Mouse (Mus musculus): ENCODE results near the gene Celf2. TPM values are rescaled to one million over a fixed set of nuclear protein-coding genes. Genes with fewer than 3 reads are reported as not detected.
A peak's percentile ranks its signal among the peaks of the same experiment; 100 is the strongest.
"Not testable (repeated sequence)": the region's sequence is repeated elsewhere in the genome, so short reads cannot be mapped to it uniquely, and the experiment has no call there.

Celf2 gene
- total RNA-seq, 4 experiments from 2014 or later, result 407 to 514 (median 457) TPM

- DNase-seq (ENCODE audit: low spot score in 2 of 2), result no peak
Observed at GRCm38 (mm10) chr2:6618450-6618849, 890.9 kb downstream of the Celf2 start.

- DNase-seq (ENCODE audit: low spot score in 2 of 2), result no peak
Observed at GRCm38 (mm10) chr2:6604347-6604746, 905.0 kb downstream of the Celf2 start.

GRCm38 (mm10) chr2:6603880-6604279 lies 905.5 kb downstream of the Celf2 start:
- no peak for DNase-seq (ENCODE audit: low spot score in 2 of 2)

GRCm38 (mm10) chr2:6602163-6602562 lies 907.2 kb downstream of the Celf2 start:
- DNase-seq (ENCODE audit: low spot score in 2 of 2), result no peak

GRCm38 (mm10) chr2:6598879-6599167 lies 910.5 kb downstream of the Celf2 start:
- no peak for DNase-seq (ENCODE audit: low spot score in 2 of 2)

GRCm38 (mm10) chr2:6598124-6598878 lies 911.1 kb downstream of the Celf2 start:
- DNase-seq (ENCODE audit: low spot score in 2 of 2), result no peak

GRCm38 (mm10) chr2:6594736-6595135 lies 914.6 kb downstream of the Celf2 start:
- peak; percentile 55 to 67 for DNase-seq (ENCODE audit: low spot score in 2 of 2)

GRCm38 (mm10) chr2:6594160-6594559 lies 915.2 kb downstream of the Celf2 start:
- DNase-seq (ENCODE audit: low spot score in 2 of 2), result no peak

- no peak for DNase-seq (ENCODE audit: low spot score in 2 of 2)
Observed at GRCm38 (mm10) chr2:6593739-6594138, 915.6 kb downstream of the Celf2 start.

- no peak for DNase-seq (ENCODE audit: low spot score in 2 of 2)
Observed at GRCm38 (mm10) chr2:6586122-6586681, 923.2 kb downstream of the Celf2 start.

- DNase-seq (ENCODE audit: low spot score in 2 of 2), result no peak
Observed at GRCm38 (mm10) chr2:6585069-6585754, 924.2 kb downstream of the Celf2 start.

GRCm38 (mm10) chr2:6582711-6583110 lies 926.7 kb downstream of the Celf2 start:
- no peak for DNase-seq (ENCODE audit: low spot score in 2 of 2)

- no peak for DNase-seq (ENCODE audit: low spot score in 2 of 2)
Observed at GRCm38 (mm10) chr2:6580066-6580465, 929.3 kb downstream of the Celf2 start.

- DNase-seq (ENCODE audit: low spot score in 2 of 2), result not testable (repeated sequence)
Observed at GRCm38 (mm10) chr2:6575316-6575715, 934.0 kb downstream of the Celf2 start.

GRCm38 (mm10) chr2:6573640-6574039 lies 935.7 kb downstream of the Celf2 start:
- no peak for DNase-seq (ENCODE audit: low spot score in 2 of 2)

GRCm38 (mm10) chr2:6572976-6573375 lies 936.4 kb downstream of the Celf2 start:
- no peak for DNase-seq (ENCODE audit: low spot score in 2 of 2)

- no peak for DNase-seq (ENCODE audit: low spot score in 2 of 2)
Observed at GRCm38 (mm10) chr2:6569040-6569542, 940.3 kb downstream of the Celf2 start.

GRCm38 (mm10) chr2:6565175-6565574 lies 944.2 kb downstream of the Celf2 start:
- DNase-seq (ENCODE audit: low spot score in 2 of 2), result no peak

- no peak for DNase-seq (ENCODE audit: low spot score in 2 of 2)
Observed at GRCm38 (mm10) chr2:6561337-6561736, 948.0 kb downstream of the Celf2 start.

- DNase-seq (ENCODE audit: low spot score in 2 of 2), result no peak
Observed at GRCm38 (mm10) chr2:6560802-6561201, 948.6 kb downstream of the Celf2 start.

- DNase-seq (ENCODE audit: low spot score in 2 of 2), result no peak
Observed at GRCm38 (mm10) chr2:6559581-6559980, 949.8 kb downstream of the Celf2 start.
